Mouse (Mus musculus) right cerebral cortex, postnatal 36 days (tissue): ENCODE data around the gene Epb41.

Source experiments
- DNase-seq, 2 experiments: peaks; one replicate each; pipeline ENCODE4 v3.0.0; 2022; ENCODE audit warnings: low spot score in 2 of 2, mixed read lengths in 1 of 2

Gene Epb41

DNA sequence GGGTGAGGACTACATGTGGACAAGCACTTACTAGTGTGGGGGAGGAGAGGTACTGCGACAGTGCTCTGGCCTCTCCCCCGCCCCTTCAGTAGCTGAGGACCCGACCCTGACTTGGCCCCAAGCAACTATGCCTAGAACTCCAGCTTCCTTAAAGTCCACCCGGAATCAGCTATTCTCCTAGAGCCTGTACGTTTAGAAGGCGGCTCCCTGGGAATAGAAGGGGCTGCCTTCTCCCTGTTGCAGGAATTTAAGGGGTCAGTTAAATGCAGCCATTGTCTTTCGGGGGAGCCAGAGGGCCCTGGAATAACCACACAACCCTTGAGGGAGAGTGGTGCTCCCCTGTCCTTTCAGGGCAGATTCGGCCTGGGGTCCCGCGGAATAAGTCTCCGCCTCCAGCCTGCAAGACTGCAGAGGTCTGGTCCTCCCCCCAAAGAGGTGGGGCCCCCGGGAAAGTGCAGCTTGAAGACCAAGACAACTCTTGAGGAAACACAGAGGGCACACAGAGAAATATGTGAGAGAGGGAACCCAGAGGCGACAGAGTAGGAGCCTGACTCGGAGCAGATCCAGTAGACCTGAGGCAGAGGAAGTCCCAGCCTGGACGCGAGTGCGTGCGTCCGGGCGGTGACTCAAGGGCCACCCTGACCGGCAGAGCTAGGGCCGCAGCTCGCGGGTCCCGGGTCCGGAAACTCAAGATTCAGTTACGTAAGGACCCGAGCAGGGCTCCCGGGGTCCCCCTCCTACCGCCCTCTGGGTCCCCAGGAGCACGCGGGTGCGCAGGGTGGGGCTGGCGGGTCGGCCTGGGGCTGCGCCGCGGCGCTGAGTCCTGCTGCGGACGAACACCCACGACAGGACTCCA, 816 bp downstream of the Epb41 start, which contains the start of gene Gm10300:
Gene Gm10300, plus strand, starts transcription at position 621 of the 856 bp plus-strand sequence.
- DNase-seq = peak in 1 of 2 experiments; percentile 4

DNA sequence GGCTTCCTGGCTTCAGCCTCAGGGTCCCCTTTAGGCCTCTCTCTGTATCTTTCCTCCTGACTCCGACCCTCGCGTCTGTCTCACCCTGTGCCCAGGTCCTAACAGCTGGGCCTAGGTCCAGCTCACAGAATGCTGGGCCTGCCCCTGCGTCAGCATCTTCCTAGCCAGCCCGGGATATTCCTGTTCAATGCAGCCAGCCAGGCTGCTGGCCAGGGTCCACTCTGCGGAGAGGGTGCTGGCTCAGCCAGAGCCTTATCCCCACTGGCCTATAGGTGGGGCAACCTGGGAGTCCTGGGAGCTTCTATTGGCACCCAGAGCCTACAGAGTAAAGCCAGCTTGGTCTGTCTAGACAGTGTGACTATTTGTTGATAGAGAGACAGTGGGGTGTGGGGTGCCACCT, 2.2 kb downstream of the Epb41 start:
- DNase-seq = no peak

DNA sequence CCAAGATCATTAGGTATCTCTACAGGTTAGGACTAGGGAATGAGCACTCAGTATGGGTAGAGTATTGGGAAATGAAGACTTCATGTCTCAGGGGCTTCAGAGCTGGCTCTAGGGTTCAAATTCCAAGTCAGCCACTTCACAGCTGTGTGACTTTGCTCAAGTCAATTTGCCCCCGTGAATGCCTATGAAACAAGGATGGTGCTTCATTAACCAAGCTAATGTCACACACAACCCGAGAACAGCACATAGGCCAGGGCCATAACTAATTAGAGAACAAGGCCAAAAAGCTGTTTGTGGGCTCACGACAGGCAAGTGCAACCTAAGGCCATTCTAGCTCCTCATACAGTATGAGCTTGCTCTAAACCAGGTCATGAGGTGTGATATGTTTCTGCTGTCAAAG, 3.0 kb downstream of the Epb41 start:
- no peak for DNase-seq

DNA sequence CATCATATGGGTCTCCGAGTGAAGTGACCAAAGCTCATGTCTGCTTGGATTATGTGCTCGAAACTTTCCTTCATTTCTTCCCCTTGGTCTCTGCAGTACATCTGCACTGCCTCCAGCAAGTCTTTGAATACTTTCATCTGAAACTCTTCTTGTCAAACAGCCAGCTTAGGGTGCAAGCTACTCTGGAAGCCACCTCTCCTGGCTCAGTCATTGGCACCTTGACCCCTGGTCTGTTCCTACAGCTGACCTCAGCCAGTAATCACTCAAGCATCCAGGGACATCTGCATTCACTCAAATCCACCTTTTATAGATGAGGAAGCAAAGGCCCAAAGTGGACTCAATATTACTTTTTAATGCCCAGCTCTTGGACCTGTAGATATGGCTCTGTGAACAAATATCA, 3.4 kb downstream of the Epb41 start:
- DNase-seq = no peak

DNA sequence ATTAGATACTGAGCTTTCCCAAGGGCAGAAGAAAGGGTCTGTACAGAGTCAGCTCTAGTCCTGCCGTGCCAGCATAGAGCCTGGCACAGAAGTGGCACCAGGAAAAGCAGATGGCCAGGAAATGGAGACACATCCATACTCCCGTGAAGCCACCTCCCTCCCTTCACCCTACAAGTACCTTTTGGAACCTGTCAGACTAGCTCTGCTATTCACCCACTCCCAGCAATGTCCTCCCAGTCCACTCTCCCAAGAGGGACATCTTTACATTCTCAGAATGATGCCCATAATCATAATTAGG, 7.2 kb downstream of the Epb41 start:
- DNase-seq = no peak

DNA sequence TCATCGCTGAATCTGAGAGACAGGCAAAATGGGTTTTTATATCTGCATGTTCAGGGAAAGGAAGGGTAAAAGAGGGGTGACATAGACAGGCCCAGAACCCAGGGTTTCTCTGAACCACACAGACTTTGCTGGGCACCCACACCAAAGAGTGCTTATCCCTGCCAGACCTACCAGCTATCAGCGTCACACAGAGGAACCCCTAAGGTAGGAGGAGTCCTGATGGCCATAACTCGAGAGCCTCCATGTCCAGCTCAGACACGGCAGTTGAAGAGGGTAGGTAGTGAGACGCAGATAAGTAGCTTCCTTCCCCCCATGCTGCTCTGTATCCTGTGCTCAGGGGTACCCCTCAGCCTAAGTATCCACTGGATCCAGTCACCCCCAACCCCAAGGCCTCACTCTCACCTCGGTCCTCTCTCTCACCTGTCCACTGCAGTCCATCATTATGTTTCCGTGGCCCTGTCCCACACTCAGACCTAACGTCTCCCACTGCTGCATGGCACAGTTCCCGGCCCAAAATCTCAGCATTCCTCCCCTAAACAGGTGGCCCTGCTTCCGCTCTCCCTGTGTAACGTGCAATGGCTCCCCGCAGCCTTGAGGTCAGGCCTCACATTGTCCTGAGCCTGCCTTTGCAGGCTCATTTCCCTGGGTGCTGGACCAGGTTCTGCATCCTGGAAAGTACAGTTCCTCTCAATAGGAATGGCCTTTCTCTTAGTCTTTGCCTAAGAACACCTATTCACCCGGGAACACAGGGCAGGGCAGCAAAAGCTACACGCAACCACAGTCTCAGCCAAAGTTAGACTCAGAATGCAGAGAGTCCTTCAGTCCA, 7.8 kb downstream of the Epb41 start:
- DNase-seq = no peak

DNA sequence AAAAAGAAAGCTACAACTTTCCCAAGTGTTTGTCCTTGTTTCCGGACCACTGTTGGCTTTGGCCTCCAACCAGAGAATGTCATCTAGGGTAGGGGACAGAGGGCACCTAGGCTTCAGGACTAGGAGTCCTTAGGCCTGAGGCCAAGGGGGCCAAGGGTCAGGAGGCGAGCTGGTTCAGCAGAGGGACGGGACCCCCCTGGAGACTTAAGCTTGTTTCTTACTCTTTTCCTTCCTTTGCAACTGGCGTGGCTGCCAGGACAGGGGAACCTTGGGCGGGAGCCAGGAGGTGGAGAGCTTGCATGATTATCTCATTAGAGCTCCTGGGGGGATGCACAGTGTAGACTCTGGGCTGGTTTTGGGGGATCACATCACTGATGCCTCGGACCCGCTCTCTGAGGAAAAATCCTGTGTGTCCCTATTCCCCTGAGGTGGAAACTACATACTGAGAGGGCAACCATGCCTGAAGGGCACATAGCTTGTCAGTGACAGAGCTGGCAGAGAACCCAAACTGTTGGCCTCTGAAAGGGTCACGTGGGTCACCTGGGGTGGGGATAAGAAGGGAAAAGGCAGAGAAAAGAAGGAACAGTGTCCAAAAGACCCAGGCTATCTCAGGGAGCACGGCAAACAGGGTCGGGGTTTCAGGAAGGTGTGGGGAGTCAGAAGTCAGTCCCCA, 8.9 kb downstream of the Epb41 start:
- DNase-seq = no peak

DNA sequence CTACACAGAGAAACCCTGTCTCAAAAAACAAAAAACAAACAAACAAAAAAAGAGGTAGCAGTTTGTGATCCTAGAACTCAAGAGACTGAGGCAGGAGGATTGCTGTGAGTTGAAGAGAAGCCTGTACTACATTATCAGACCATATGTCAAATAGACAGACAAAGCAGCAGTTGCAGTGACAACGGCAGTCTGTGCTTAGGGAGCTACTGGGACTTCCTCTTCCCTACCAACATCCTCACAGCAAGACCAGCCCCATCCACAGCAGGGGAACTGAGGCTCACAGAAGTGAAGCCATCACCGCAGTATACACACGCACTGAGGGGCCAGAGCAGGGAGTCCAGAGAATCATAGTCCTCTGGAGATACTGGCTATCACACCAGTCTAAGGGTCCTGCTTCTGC, 9.5 kb downstream of the Epb41 start:
- DNase-seq = no peak

DNA sequence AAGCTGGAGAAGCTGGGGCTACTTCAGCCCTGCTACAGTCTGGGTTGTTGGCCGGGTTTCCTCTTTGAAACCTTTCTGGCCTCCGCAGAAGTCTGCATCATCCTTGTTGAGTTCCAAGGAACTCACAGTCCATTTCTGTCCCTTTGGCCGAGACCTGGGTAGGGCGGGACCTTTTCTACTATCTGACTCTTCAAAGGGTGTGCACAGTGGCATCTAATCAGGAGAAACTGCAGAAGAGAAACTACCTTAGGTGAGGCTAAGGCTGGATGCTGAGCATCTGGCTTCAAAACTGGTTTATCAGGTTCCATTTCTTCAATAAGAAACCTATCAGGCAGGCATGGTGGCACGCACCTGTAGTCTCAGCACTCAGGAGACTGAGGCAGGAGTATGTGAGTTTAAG, 10.6 kb downstream of the Epb41 start:
- DNase-seq = no peak

DNA sequence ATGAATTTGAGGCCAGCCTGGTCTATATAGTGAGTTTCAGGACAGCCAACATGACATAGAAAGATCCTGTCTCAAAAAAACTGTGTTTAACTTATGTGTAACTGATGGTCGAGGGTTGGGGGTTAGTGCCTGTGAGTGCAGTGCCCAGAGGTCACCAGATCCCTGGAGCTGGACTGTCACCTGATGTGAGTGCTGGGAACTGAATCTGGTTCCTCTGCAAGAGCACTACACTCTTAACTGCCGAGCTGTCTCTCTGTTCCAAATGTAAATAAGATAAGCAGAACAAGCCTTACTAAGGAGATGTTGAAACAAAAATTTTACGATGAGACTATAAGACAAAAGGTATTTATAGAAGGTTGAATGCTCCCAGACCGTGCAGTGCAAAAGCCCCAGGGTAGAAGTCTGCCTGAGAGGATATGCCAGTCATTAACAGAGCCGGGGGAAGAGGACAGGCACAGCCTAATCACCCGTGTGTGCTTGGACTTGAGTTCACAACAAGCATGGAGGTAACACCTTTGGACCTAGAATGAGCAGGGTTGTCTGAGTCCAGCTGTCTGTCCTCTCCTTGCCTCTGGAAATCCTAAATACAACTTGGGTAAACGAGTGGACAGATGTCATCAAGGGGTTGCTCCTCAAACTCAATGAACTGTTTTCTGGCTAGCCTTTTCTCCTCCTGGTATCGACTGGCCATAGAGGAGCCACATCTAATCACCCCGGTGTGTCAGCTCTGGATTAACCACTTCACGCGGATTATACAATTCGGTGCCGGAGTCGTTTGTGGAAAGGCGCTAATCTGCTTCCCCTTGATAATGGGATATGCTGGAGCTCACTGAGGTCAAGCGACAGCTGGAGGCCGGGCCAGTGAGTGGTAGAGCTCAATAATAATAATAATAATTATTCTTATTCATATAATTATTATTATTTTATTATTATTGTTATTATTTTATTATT, 11.9 kb downstream of the Epb41 start:
- no peak for DNase-seq

DNA sequence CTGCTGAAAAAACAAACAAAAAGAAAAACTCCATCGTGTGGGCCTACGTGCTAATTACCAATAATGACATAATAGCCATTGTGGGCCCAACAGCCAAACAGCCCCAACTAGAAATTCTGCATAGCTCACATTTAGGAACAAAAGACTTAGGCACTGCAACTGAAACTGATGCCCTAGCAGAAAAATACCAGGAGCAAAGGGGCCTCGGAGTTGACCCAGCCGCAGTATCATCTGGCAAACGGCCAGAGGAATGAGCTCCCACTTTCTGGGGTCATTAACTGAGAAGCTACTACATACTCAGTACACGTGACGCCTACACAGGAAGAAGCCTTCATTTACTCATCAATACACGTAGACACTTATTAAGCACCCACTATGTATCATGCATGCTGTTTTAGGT, 12.8 kb downstream of the Epb41 start:
- DNase-seq = no peak

DNA sequence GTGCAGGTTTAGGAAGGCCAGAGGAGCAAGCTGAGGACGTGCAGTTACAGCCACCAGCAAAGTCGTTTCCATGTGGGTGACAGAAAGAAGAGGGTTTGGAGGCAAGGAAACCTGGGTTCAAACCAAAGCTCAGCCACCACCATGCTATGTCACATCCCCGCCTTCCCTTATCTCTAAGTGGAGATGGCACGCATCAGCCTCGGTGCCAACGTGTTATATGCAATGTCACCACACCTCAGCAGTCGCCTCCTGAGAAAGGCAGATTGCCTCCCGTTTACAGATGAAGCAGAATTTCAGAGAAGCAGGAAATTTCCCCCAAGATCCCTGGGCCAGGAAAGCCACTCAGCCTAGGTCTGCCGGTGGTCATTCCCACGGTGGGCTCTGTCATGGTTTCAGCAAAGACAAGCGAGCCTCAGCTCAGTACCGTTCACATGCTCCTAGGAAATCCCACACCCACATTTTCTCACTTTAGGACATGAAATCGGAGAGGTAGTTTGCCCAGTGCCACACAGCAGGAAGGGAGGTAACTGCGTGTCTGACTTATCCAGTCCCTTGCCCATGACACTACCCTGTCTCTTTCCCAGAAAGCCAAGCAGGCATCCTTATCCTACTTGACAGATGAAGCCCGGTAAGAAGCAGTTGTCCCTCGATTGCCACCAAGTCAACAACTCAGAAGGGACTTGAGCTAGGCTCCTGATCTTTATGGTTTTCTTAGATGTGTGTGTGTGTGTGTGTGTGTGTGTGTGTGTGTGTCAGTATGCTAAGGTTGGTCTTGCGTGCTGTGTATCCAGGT, 14.9 kb downstream of the Epb41 start:
- DNase-seq = no peak

DNA sequence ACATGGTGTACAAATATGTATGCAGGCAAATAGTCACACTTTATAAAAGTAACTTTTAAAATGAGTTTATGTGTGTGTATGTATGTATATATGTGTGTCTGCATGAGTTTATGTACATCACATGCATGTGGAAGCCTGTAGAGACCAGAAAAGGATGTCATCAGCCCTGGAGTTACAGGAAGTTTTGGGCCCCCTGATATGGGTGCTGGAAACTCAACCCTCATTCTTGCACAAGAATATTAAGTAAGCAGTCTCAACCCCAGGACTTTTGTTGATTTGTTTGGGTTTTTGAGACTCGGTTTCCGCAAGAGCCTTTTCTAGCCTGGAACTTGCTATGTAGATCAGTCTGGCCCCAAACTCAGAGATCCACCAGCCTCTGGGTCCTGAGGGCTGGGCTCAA, 15.6 kb downstream of the Epb41 start:
- no peak for DNase-seq

DNA sequence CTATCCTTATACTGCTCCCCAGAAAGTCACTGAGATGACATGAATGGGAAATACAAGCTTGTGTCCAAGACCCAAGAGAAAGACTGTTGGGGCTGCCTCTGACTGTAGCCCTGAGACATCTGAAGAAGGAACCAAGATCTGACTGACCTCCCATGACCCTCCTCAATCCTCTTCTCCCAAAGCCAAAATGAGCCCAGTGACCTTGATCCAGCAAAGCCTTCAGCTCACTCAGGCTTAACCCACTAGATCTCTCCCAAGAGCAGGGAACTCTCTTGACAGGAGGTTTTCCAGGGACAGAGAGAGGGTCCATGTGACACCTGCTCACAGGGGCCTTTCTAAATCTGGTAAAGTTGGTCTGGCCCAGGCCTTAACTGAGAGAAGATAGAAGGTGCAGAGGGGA, 17.8 kb downstream of the Epb41 start:
- no peak for DNase-seq

DNA sequence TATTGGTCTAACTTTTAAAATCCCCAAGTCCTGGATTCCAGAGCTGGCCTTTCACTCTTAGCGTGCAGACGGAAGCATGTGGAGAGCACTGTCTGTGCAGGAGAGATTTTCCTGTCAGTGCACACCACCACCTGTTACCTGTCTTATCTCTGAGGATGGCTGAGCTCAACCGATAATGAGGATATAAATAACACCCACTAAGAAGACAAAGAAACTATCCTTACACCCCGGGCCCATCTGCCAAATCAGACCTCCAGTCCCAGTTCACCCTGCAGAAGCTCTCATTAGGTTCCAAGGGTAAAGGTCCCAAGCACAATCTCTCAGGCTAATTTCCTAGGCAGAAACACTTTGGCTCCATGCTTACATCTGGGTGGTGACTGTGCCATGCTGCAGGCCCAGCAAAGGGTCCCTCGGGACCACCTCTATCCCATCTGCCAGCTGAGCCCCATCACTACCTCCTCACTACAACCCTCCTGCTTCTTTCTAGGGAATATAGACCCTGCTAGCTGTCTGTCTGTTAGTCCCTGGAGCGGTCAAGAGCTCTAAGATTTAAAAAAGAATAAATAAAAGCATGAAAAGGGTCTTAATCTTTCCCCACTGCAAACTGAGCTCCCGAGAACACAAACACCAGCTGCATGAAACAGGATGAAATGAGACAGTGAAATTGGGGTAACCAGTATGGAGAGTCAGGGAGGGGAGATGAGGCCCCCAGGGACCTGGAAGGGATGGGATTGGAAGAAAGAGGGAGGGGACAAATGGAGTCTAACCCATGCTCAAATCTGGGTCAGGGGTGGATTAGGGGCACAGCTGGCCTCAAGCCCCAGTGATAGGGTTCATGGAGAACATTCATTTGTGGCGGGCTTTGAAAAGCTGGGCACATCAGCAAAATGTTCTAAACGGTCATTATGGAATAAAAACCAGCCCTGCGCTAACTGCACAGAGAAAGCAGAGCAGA, 23.5 kb downstream of the Epb41 start:
- no peak for DNase-seq

DNA sequence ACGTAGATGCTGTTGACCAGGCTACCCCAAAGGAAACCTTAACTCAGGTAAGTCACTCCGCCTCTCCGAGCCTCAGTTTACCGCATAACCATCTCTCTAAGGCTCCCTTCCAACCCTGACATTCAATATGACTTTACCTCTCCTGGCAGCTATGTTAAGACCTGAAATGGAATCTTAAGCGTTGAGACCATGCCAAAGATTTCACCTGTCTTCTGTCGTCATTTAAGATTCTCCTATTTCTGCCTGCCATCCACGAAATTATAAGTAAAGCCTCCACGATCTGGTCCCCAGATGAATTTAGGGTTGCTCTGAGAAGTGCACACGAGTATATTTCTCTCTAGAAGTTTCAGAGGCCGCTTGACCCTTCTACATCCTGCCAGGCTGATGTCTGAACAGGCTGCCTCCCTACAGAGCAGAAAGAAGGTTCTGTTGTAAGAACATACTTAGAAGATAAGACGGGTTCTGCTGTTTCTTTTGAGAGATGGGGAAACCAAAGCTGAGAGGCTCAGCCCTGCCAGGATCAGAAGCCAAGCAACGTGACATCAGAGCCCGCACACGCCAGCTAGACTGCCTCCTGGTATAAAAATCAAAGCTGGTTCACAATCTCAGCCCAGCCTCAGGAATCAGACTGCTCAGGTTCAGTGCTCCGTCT, 25.4 kb downstream of the Epb41 start:
- DNase-seq = no peak

DNA sequence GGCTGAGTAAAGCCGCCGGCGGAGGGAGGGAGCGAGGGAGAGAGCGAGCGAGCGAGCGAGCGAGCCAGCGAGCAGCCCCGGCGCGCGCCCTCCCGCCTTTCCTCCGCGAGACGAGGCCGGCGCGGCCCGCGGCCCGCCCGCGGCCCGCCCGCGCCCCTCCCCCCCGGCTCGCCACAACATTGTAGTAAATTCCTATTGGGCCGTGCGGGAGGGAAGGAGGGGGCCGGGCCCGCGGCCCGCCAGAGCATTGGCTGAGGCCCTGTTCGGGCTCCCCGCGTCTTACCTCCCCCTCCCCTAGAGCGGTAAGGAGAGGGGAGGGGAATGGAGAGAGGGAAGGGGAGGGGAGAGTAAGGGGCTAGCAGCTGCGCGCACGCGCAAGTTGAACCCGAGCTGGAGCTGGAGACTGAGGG, 26.1 kb downstream of the Epb41 start:
- DNase-seq = peak; percentile 82 to 87

DNA sequence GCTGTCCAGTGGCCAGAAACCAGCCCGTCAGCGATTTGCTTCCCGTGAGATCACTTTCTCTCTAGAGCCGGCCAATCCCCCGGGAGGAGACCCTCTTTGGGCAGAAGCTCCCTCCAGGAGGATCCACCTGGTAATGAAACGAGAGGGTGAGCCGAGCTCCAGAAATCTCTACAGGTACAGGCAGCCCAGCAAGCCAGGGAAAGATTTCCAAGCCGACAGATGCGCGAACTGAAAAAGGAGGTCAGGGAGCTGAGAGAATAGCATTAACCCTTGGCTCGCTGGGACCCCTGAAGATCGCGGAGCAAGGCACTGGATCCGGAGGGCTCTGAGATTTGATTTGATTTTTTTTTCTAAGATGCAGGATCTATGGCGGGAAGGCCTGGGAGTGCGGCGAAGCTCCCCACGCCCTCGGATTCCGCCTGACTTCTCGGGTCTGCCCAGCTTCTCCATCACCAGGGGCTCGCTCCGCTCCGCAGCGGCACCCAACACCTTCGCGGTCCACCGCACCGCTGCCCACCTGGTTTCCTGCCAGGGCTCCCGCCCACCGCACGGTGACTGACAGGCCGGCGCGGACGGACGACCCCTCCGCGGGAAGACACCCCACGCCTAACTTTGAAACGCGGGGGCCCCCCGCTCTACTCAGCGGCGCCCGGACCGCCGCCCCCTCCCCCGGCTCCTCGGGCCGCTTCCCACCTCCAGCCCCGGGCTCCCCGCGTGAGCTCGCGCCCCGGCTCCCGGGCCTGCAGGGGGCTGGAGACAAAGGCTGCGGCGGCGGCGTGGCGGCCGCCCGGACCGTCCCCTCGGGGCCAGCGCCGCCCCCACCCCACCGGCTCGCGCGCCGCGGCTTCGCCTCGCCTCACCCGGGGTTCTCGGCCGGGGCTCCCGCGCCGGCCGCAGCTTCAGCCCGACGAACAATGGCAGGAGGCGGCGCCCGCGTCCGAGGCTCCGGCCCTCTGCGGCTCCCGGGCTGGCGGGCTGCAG, 26.8 kb downstream of the Epb41 start:
- peak; percentile 10 to 16 for DNase-seq
